Mouse (Mus musculus): Measurements from ENCODE around the gene Rab7b.

GRCm38 (mm10) chr1:131640062-131640461 is 48.4 kb upstream of the Rab7b start:
- TF ChIP-seq CTCF (IDR thresholded peaks at IDR 0.05; ENCODE audit: borderline replicate concordance, insufficient read depth, low read depth, low read length) = no peak
- no peak for TF ChIP-seq POLR2A (IDR thresholded peaks at IDR 0.05; ENCODE audit: borderline replicate concordance, insufficient read depth, low read length)
